Mouse (Mus musculus): ENCODE measurements around the gene Gm10277. TPM values are rescaled to one million over a fixed set of nuclear protein-coding genes. Genes with fewer than 3 reads are reported as not detected.
A peak's percentile ranks its signal among the peaks of the same experiment; 100 is the strongest.

The Gm10277 gene
- total and polyA plus RNA-seq, 3 experiments = 0.10 TPM; not detected in 2

DNA sequence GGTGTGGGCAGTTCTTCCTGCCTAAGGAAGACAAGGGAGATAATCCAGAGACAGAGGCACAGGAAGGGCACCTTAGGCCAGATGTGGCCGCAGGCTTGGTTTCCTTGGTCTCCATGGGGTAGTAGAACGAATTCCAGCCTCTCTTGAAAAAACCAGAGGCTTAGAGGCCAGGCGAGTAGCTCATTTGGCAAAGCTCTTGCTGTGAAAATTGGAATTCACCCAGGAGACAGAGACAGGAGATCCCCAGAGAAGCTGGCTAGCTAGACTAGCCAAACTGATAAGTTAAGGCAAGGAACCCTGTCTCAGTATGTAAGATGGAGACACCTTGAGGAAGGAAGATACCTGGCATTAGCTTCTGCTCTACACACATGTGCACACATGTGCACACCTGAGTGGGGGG lies 38.8 kb upstream of the Gm10277 start:
- no peak for DNase-seq (ENCODE audit: extremely low read depth)
- TF ChIP-seq TCF12 (IDR thresholded peaks at IDR 0.05; ENCODE audit: low read depth, low read length) (no peak), ZC3H11A (IDR thresholded peaks at IDR 0.05; ENCODE audit: low read depth, low read length) (no peak), EP300 (IDR thresholded peaks at IDR 0.05; ENCODE audit: low read length) (no peak), MAX (IDR thresholded peaks at IDR 0.05; ENCODE audit: low read length) (no peak), KAT2A (IDR thresholded peaks at IDR 0.05; ENCODE audit: insufficient replicate concordance, low read length) (no peak), ZNF384 (IDR thresholded peaks at IDR 0.05; ENCODE audit: low read depth, low read length) (no peak), CHD2 (IDR thresholded peaks at IDR 0.05; ENCODE audit: low read length) (no peak), IRF4 (IDR thresholded peaks at IDR 0.05; ENCODE audit: low read depth, low read length) (no peak), ZMIZ1 (IDR thresholded peaks at IDR 0.05; ENCODE audit: low read depth, low read length) (no peak), NRF1 (IDR thresholded peaks at IDR 0.05; ENCODE audit: low read depth, low read length) (no peak), CTCF (conservative IDR thresholded peaks at IDR 0.05 in 1 of 2, IDR thresholded peaks at IDR 0.05 in 1 of 2; ENCODE audit: low read depth in 2 of 2, low read length in 2 of 2) (no peak), JUN (IDR thresholded peaks at IDR 0.05; ENCODE audit: insufficient read depth, low read depth, low read length) (no peak), MAZ (IDR thresholded peaks at IDR 0.05; ENCODE audit: low read depth, low read length) (no peak), ETS1 (conservative IDR thresholded peaks at IDR 0.05; ENCODE audit: low read depth, low read length) (no peak), CHD1 (IDR thresholded peaks at IDR 0.05; ENCODE audit: low read depth, low read length) (no peak), GABPA (IDR thresholded peaks at IDR 0.05; ENCODE audit: insufficient replicate concordance, low read depth, low read length) (no peak), MXI1 (IDR thresholded peaks at IDR 0.05; ENCODE audit: low read depth, low read length) (no peak), ZKSCAN1 (IDR thresholded peaks at IDR 0.05; ENCODE audit: borderline replicate concordance, low read depth, low read length) (no peak)
- Histone ChIP-seq H3K36me3 (replicated peaks in 1 of 2; ENCODE audit: control insufficient read depth in 1 of 2, insufficient read depth in 1 of 2, low read length in 1 of 2) (peaks cover 35 to 95% of the 10 kb centered on the region in 2 experiments), H3K9ac (ENCODE audit: insufficient read depth, low read depth) (no peak overlapping the region), H3K4me3 (replicated peaks in 1 of 3; ENCODE audit: low read depth in 2 of 3, low read length in 2 of 3, poor library complexity in 1 of 3) (no peak overlapping the region), H3K9me3 (replicated peaks; ENCODE audit: low read length) (no peaks in the 10 kb centered on the region), H3K27ac (ENCODE audit: insufficient read depth, low read depth) (no peak overlapping the region), H3K4me2 (ENCODE audit: insufficient read depth, low read depth, poor library complexity, severe bottlenecking) (no peak overlapping the region), H3K27me3 (replicated peaks) (no peaks in the 10 kb centered on the region), H3K79me2 (replicated peaks; ENCODE audit: control insufficient read depth, extremely low read depth, insufficient read depth, poor library complexity, severe bottlenecking) (no peaks in the 10 kb centered on the region), H3K4me1 (ENCODE audit: control insufficient read depth in 1 of 2, insufficient read depth in 2 of 2) (peaks cover 0 to 21% of the 10 kb centered on the region in 2 experiments; a peak in 2 of 4 replicates)
- dilution Hi-C loops (cut with MboI; ENCODE audit: extremely low pct_ligation_motif_present, extremely low pct_unique_long_range_greater_than_20kb, low sequenced_read_pairs) = no loop called here
- in situ Hi-C loops (cut with MboI; ENCODE audit: low pct_ligation_motif_present, low pct_unique_long_range_greater_than_20kb, low sequenced_read_pairs) = loop anchor here (5.0 kb wide), 3 partner anchors 36 to 351 kb away; partner anchors contain the start of genes Nek8 and Tlcd1

DNA sequence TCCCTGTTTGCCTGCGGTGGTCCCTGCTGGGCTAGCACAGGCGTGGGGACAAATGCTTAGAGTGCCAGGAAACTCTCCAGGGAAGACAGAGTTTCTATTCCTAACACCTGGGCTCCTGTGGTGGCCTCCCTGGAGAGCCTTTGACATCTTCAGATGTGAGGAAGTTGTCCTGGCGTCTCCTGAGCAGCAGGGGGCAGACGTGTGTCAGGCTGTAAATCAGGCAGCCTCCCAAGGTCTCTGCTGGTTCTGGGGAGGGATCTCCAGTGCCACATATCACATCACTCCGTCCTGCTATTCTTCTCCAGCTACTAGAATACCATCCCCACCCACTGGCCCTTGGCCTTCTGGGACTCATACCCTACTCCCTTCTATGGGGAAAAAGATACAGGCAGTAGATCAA lies 38.3 kb upstream of the Gm10277 start:
- H3K27me3 ChIP-seq (replicated peaks) = no peaks in the 10 kb centered on the region
- no peak overlapping the region for H3K4me3 ChIP-seq (replicated peaks in 1 of 3; ENCODE audit: low read depth in 2 of 3, low read length in 2 of 3, poor library complexity in 1 of 3)
- in situ Hi-C loops (cut with MboI; ENCODE audit: low pct_ligation_motif_present, low pct_unique_long_range_greater_than_20kb, low sequenced_read_pairs) = loop anchor here (5.0 kb wide), 3 partner anchors 36 to 351 kb away; partner anchors contain the start of genes Nek8 and Tlcd1
- H3K36me3 ChIP-seq (replicated peaks in 1 of 2; ENCODE audit: control insufficient read depth in 1 of 2, insufficient read depth in 1 of 2, low read length in 1 of 2) = peaks cover 39 to 96% of the 10 kb centered on the region in 2 experiments
- no peaks in the 10 kb centered on the region for H3K9me3 ChIP-seq (replicated peaks; ENCODE audit: low read length)
- DNase-seq (ENCODE audit: extremely low read depth) = peak; percentile 79
- dilution Hi-C loops (cut with MboI; ENCODE audit: extremely low pct_ligation_motif_present, extremely low pct_unique_long_range_greater_than_20kb, low sequenced_read_pairs) = no loop called here
- peaks cover 0 to 22% of the 10 kb centered on the region in 2 experiments; a peak in 2 of 4 replicates for H3K4me1 ChIP-seq (ENCODE audit: control insufficient read depth in 1 of 2, insufficient read depth in 2 of 2)
- no peak overlapping the region for H3K9ac ChIP-seq (ENCODE audit: insufficient read depth, low read depth)
- no peaks in the 10 kb centered on the region for H3K79me2 ChIP-seq (replicated peaks; ENCODE audit: control insufficient read depth, extremely low read depth, insufficient read depth, poor library complexity, severe bottlenecking)
- peak; percentile 84 to 93 for TF ChIP-seq CTCF (conservative IDR thresholded peaks at IDR 0.05 in 1 of 2, IDR thresholded peaks at IDR 0.05 in 1 of 2; ENCODE audit: low read depth in 2 of 2, low read length in 2 of 2)
- peak; percentile 10; the same call in 1 of the 2 replicates for TF ChIP-seq ELF1 (IDR thresholded peaks at IDR 0.05; ENCODE audit: low read depth, low read length)
- no peak for TF ChIP-seq USF2 (conservative IDR thresholded peaks at IDR 0.05; ENCODE audit: low read depth, low read length)
- peak; percentile 91 for TF ChIP-seq SMC3 (IDR thresholded peaks at IDR 0.05; ENCODE audit: low read depth, low read length)
- no peak for TF ChIP-seq E2F4 (IDR thresholded peaks at IDR 0.05; ENCODE audit: insufficient replicate concordance, low read depth, low read length)
- TF ChIP-seq JUND (conservative IDR thresholded peaks at IDR 0.05; ENCODE audit: low read depth, low read length) = no peak
- no peak for TF ChIP-seq RCOR1 (conservative IDR thresholded peaks at IDR 0.05; ENCODE audit: low read depth, low read length)
- peak; percentile 83 for TF ChIP-seq RAD21 (IDR thresholded peaks at IDR 0.05; ENCODE audit: low read depth, low read length)
- peak; percentile 62 for TF ChIP-seq ZC3H11A (IDR thresholded peaks at IDR 0.05; ENCODE audit: low read depth, low read length)
- TF ChIP-seq POLR2A (IDR thresholded peaks at IDR 0.05; ENCODE audit: low read depth, low read length) = no peak
- peak; percentile 10; the same call in 1 of the 2 replicates for TF ChIP-seq IRF4 (IDR thresholded peaks at IDR 0.05; ENCODE audit: low read depth, low read length)
- no peak for TF ChIP-seq POLR2AphosphoS2 (IDR thresholded peaks at IDR 0.05; ENCODE audit: low read depth, low read length)
- TF ChIP-seq NELFE (IDR thresholded peaks at IDR 0.05; ENCODE audit: low read depth, low read length) = no peak
- no peak for TF ChIP-seq MEF2A (IDR thresholded peaks at IDR 0.05; ENCODE audit: borderline replicate concordance, low read depth, low read length)
- no peak for TF ChIP-seq TBP (conservative IDR thresholded peaks at IDR 0.05; ENCODE audit: low read depth, low read length)
- TF ChIP-seq MXI1 (IDR thresholded peaks at IDR 0.05; ENCODE audit: low read depth, low read length) = no peak
- TF ChIP-seq GABPA (IDR thresholded peaks at IDR 0.05; ENCODE audit: insufficient replicate concordance, low read depth, low read length) = no peak
- no peak for TF ChIP-seq SIN3A (IDR thresholded peaks at IDR 0.05; ENCODE audit: low read length)
- no peak for TF ChIP-seq CHD1 (IDR thresholded peaks at IDR 0.05; ENCODE audit: low read depth, low read length)
- TF ChIP-seq UBTF (IDR thresholded peaks at IDR 0.05; ENCODE audit: low read depth, low read length) = no peak
- 0 out of 2 replicates have a peak, but pooled peaks have one; percentile 21 for TF ChIP-seq TCF12 (IDR thresholded peaks at IDR 0.05; ENCODE audit: low read depth, low read length)
- no peak overlapping the region for H3K27ac ChIP-seq (ENCODE audit: insufficient read depth, low read depth)
- no peak overlapping the region for H3K4me2 ChIP-seq (ENCODE audit: insufficient read depth, low read depth, poor library complexity, severe bottlenecking)

Measured in CH12.LX (cell line).